ENCODE assay signal across 8 mouse cellular contexts in the genomic region with DNA sequence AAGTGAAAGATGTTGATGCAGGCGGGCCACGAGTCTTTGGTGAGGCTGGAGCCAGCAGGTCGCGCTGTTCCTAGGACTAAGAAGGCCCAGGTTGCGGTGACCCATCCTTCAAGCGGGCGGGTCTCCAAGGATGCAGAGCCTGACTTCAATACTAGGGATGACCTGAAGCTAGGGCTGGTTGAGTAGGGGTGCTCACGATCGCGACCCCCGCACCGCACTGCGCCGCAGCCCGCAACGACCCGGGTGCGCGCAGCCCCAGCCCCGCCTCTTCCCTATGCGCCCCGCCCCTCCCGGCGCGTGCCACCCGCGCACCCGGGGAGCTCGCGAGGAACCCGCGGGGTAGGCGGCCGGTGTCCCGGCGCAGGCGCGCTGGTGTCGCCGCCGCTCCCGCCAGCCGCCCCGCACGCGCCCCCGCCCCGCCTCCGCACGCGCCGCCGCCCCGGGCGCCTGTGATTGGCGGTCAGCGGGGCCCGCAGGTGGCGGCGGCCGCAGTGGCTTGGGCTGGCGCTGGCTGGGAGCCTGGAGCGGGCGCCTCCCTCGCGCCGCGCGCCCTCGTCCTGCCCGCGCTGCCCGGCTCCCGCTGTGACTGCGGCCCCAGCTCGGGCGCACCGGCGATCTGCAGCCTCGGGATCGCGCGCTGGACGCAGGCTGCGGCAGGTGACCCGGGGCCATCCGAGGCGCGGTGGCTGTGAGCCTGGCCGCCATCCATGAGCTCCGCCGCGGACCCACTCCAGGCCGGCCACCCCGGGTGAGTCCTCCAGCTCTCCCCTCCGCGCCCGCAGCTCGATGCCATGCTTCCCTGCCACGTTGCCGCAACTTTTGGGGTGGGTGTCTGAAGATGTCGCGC. TPM values are rescaled to one million over a fixed set of nuclear protein-coding genes. Genes with fewer than 3 reads are reported as not detected.
DNase-seq lines count a peak whose midpoint lies in the region; ATAC-seq and TF ChIP-seq lines count a peak whose summit lies in the region.

No protein-coding gene starts in this region.

- no peak; the same call in 1 of the 2 replicates for TF ChIP-seq CTCF in brain, embryonic 14.5 days (IDR thresholded peaks at IDR 0.05; ENCODE audit: borderline replicate concordance, extremely low read depth, insufficient read depth, insufficient read length)

- H3K36me3 ChIP-seq in embryonic facial prominence, embryonic 13.5 days: no peaks in the 10 kb centered on the region
- no peaks in the 10 kb centered on the region for H3K36me3 ChIP-seq in heart, embryonic 10.5 days
- no peaks in the 10 kb centered on the region for H3K36me3 ChIP-seq in limb, embryonic 11.5 days (ENCODE audit: control insufficient read depth, insufficient read depth, low read length)
- H3K36me3 ChIP-seq in midbrain, embryonic 14.5 days (ENCODE audit: control insufficient read depth, insufficient read depth, low read length): no peaks in the 10 kb centered on the region
- H3K36me3 ChIP-seq in stomach, embryonic 16.5 days (ENCODE audit: control insufficient read depth, insufficient read depth, low read length): no peaks in the 10 kb centered on the region

- peak overlapping the region; percentile 63 for H3K9ac ChIP-seq in embryonic facial prominence, embryonic 13.5 days
- H3K9ac ChIP-seq in limb, embryonic 11.5 days (ENCODE audit: low read length): peak overlapping the region; percentile 37; the same call in 1 of the 2 replicates
- H3K9ac ChIP-seq in midbrain, embryonic 14.5 days (replicated peaks; ENCODE audit: low read length): peak overlapping the region; percentile 63
- H3K9ac ChIP-seq in stomach, embryonic 16.5 days (ENCODE audit: low read length): peak overlapping the region; percentile 56

- peak; percentile 56; the same call in 1 of the 2 replicates for ATAC-seq in embryonic facial prominence, embryonic 13.5 days (ENCODE audit: insufficient number of reproducible peaks, insufficient read depth, low FRiP score, low TSS enrichment, low read depth)
- ATAC-seq in limb, embryonic 11.5 days (ENCODE audit: insufficient number of reproducible peaks, low FRiP score, low TSS enrichment, low read depth): 0 out of 2 replicates have a peak, but pooled peaks have one; percentile 62
- ATAC-seq in midbrain, embryonic 14.5 days (ENCODE audit: low FRiP score, low TSS enrichment): peak; percentile 87
- peak; percentile 80 for ATAC-seq in stomach, embryonic 16.5 days (ENCODE audit: insufficient read depth, low FRiP score)
- no peak for ATAC-seq in activated CD4-positive, CD25-positive, alpha-beta regulatory T cell, adult 4 months

- H3K4me3 ChIP-seq in embryonic facial prominence, embryonic 13.5 days: peak overlapping the region; percentile 59
- H3K4me3 ChIP-seq in heart, embryonic 10.5 days: peak overlapping the region; percentile 75
- H3K4me3 ChIP-seq in limb, embryonic 11.5 days (ENCODE audit: low read depth, low read length): peak overlapping the region; percentile 42
- peak overlapping the region; percentile 58 for H3K4me3 ChIP-seq in midbrain, embryonic 14.5 days (replicated peaks; ENCODE audit: low read depth, low read length)
- H3K4me3 ChIP-seq in stomach, embryonic 16.5 days (replicated peaks; ENCODE audit: low read length): peak overlapping the region; percentile 55

- 0 out of 2 replicates have a peak, but pooled peaks cover 10% of the 10 kb centered on the region for H3K9me3 ChIP-seq in embryonic facial prominence, embryonic 13.5 days
- peaks cover 5% of the 10 kb centered on the region; the same call in 1 of the 2 replicates for H3K9me3 ChIP-seq in heart, embryonic 10.5 days
- no peaks in the 10 kb centered on the region; the same call in 1 of the 2 replicates for H3K9me3 ChIP-seq in limb, embryonic 11.5 days (ENCODE audit: control insufficient read depth, low read length)
- H3K9me3 ChIP-seq in midbrain, embryonic 14.5 days (ENCODE audit: control insufficient read depth, low read length): no peaks in the 10 kb centered on the region
- no peaks in the 10 kb centered on the region for H3K9me3 ChIP-seq in stomach, embryonic 16.5 days (replicated peaks; ENCODE audit: control insufficient read depth, low read length)

- no peak overlapping the region for H3K27ac ChIP-seq in embryonic facial prominence, embryonic 13.5 days
- H3K27ac ChIP-seq in heart, embryonic 10.5 days: 0 out of 2 replicates have a peak overlapping the region, but pooled peaks have one; percentile 47
- H3K27ac ChIP-seq in limb, embryonic 11.5 days (replicated peaks; ENCODE audit: low read depth, low read length): no peak overlapping the region
- peak overlapping the region; percentile 60 for H3K27ac ChIP-seq in midbrain, embryonic 14.5 days (replicated peaks; ENCODE audit: low read depth, low read length)
- H3K27ac ChIP-seq in stomach, embryonic 16.5 days (ENCODE audit: low read length): no peak overlapping the region

- peak overlapping the region; percentile 98 for H3K4me2 ChIP-seq in embryonic facial prominence, embryonic 13.5 days
- peak overlapping the region; percentile 95 for H3K4me2 ChIP-seq in limb, embryonic 11.5 days (ENCODE audit: low read depth, severe bottlenecking)
- peak overlapping the region; percentile 90 for H3K4me2 ChIP-seq in midbrain, embryonic 14.5 days (ENCODE audit: low read length)
- H3K4me2 ChIP-seq in stomach, embryonic 16.5 days (ENCODE audit: low read depth, low read length): peak overlapping the region; percentile 94

- peaks cover 86% of the 10 kb centered on the region for H3K27me3 ChIP-seq in embryonic facial prominence, embryonic 13.5 days
- peaks cover 68% of the 10 kb centered on the region for H3K27me3 ChIP-seq in heart, embryonic 10.5 days (ENCODE audit: insufficient read depth, poor library complexity, severe bottlenecking)
- H3K27me3 ChIP-seq in limb, embryonic 11.5 days (ENCODE audit: control insufficient read depth, insufficient read depth, low read length): peaks cover 47% of the 10 kb centered on the region
- H3K27me3 ChIP-seq in midbrain, embryonic 14.5 days (ENCODE audit: control insufficient read depth, insufficient read depth, low read length): peaks cover 28% of the 10 kb centered on the region
- H3K27me3 ChIP-seq in stomach, embryonic 16.5 days (ENCODE audit: control insufficient read depth, insufficient read depth, low read length): peaks cover 36% of the 10 kb centered on the region

- DNase-seq in brain, embryonic 14.5 days (ENCODE audit: low read depth): peak; percentile 75
- DNase-seq in heart, embryonic 10.5 days (ENCODE audit: low spot score): no peak
- DNase-seq in kidney, adult 9 months: peak; percentile 10
- DNase-seq in limb, embryonic 11.5 days (ENCODE audit: low spot score): peak; percentile 39
- DNase-seq in midbrain, embryonic 14.5 days: peak; percentile 85

- 1% methylated on average over 89 of the region's 103 CpGs for WGBS in embryonic facial prominence, embryonic 13.5 days
- whole genome bisulfite sequencing in heart, embryonic 10.5 days: under 1% methylated on average over 101 of the region's 103 CpGs
- 1% methylated on average over 61 of the region's 103 CpGs for WGBS in limb, embryonic 11.5 days
- 0% methylated on average over 85 of the region's 103 CpGs for WGBS in midbrain, embryonic 14.5 days
- under 1% methylated on average over 72 of the region's 103 CpGs for WGBS in stomach, embryonic 16.5 days

- H3K4me1 ChIP-seq in embryonic facial prominence, embryonic 13.5 days: peaks cover 17% of the 10 kb centered on the region
- H3K4me1 ChIP-seq in heart, embryonic 10.5 days: peaks cover 20% of the 10 kb centered on the region
- peaks cover 7% of the 10 kb centered on the region; the same call in 1 of the 2 replicates for H3K4me1 ChIP-seq in limb, embryonic 11.5 days (ENCODE audit: control insufficient read depth, insufficient read depth, low read length)
- 0 out of 2 replicates have a peak, but pooled peaks cover 6% of the 10 kb centered on the region for H3K4me1 ChIP-seq in midbrain, embryonic 14.5 days (ENCODE audit: control insufficient read depth, insufficient read depth, low read length)
- peaks cover 9% of the 10 kb centered on the region for H3K4me1 ChIP-seq in stomach, embryonic 16.5 days (ENCODE audit: control insufficient read depth, insufficient read depth, low read length)

- no peak for TF ChIP-seq POLR2A in brain, embryonic 14.5 days (IDR thresholded peaks at IDR 0.05; ENCODE audit: borderline replicate concordance, extremely low read depth, insufficient read depth, insufficient read length, poor library complexity, severe bottlenecking)

RNA-seq across cellular contexts. Expression of a gene that starts 2.4 kb away (rescaled TPM):
- polyA plus RNA-seq in brain, embryonic 14.5 days (2012; rRNA removed): 3.9 and 8.0 TPM in 2 replicates
- 0.24 and 0.28 TPM in 2 replicates for polyA plus RNA-seq in embryonic facial prominence, embryonic 13.5 days (2015; fragmentation: Nextera tagmentation; extraction: Ambion mirVana)
- 0.15 and 0.21 TPM in 2 replicates for polyA plus RNA-seq in heart, embryonic 10.5 days (2016; fragmentation: Nextera tagmentation; extraction: Ambion mirVana)
- polyA plus RNA-seq in limb, embryonic 11.5 days (2014; fragmentation: Nextera tagmentation; extraction: Ambion mirVana): 0.07 TPM in 1 of 2 replicates, not detected in the other
- 3.8 and 5.4 TPM in 2 replicates for polyA plus RNA-seq in midbrain, embryonic 14.5 days (2014; fragmentation: Nextera tagmentation; extraction: Ambion mirVana)
- polyA plus RNA-seq in stomach, embryonic 16.5 days (2015; fragmentation: Nextera tagmentation; extraction: Ambion mirVana): 0.12 and 0.30 TPM in 2 replicates
- polyA plus RNA-seq in activated CD4-positive, CD25-positive, alpha-beta regulatory T cell, adult 4 months (2017; shearing (Covaris generic)): not detected

Comparison
In these comparisons a context has a peak if more than half of its experiments do, and no peak if none do; other contexts are left out.
1. H3K27ac ChIP-seq: peak in heart, embryonic 10.5 days (single experiment) and midbrain, embryonic 14.5 days (single experiment); none in embryonic facial prominence, embryonic 13.5 days (single experiment), limb, embryonic 11.5 days (single experiment) and stomach, embryonic 16.5 days (single experiment).
2. Peak in every context shown above with its lines, with median percentiles within 50 percentile points of each other: H3K4me2 ChIP-seq, H3K4me3 ChIP-seq and H3K9ac ChIP-seq.